Mouse (Mus musculus) neutrophil, adult 5-6 weeks (primary cell): ENCODE measurements around the gene Pou2f2. TPM values are rescaled to one million over a fixed set of nuclear protein-coding genes. Genes with fewer than 3 reads are reported as not detected.

ENCODE experiments used
- ATAC-seq: fragments of 151-379, 151-347 bp; 2 replicates; pipeline ENCODE4 v1.8.0; 2017; ENCODE audit warnings: mild to moderate bottlenecking, moderate TSS enrichment; ENCODE audit not compliant: insufficient number of reproducible peaks, poor library complexity, low FRiP score, severe bottlenecking; ENCODE audit errors: extremely low read depth
- total RNA-seq: library from RNA; stranded (forward); fragments of 200-1000 nt; gene quantifications from 2 replicates; pipeline ENCODE4 v1.2.3, GENCODE M21; 2017

Pou2f2 gene
- total RNA-seq, 1 experiment from 2014 or later = 53.1 TPM

GRCm38 (mm10) chr7:25112178-25112955, 67.2 kb downstream of the Pou2f2 start:
- peak; percentile 31; the same call in 1 of the 2 replicates for ATAC-seq

- no peak for ATAC-seq
Observed at GRCm38 (mm10) chr7:25110336-25110735, 69.2 kb downstream of the Pou2f2 start.

- ATAC-seq = no peak
Observed at GRCm38 (mm10) chr7:25109355-25109754, 70.2 kb downstream of the Pou2f2 start.

- ATAC-seq = no peak; the same call in 1 of the 2 replicates
Observed at GRCm38 (mm10) chr7:25106790-25107502, 72.6 kb downstream of the Pou2f2 start.

GRCm38 (mm10) chr7:25105411-25106160, 73.9 kb downstream of the Pou2f2 start:
- peak; percentile 89 for ATAC-seq

GRCm38 (mm10) chr7:25099581-25099980, 79.9 kb downstream of the Pou2f2 start:
- ATAC-seq = no peak

- no peak for ATAC-seq
Observed at GRCm38 (mm10) chr7:25098169-25098568, 81.4 kb downstream of the Pou2f2 start.

- no peak for ATAC-seq
Observed at GRCm38 (mm10) chr7:25089875-25090274, 89.7 kb downstream of the Pou2f2 start.

- ATAC-seq = no peak
Observed at GRCm38 (mm10) chr7:25088968-25089367, 90.6 kb downstream of the Pou2f2 start.

GRCm38 (mm10) chr7:25088531-25088930, 91.0 kb downstream of the Pou2f2 start:
- ATAC-seq = no peak

GRCm38 (mm10) chr7:25087972-25088371, 91.6 kb downstream of the Pou2f2 start:
- no peak for ATAC-seq

GRCm38 (mm10) chr7:25087256-25087912, 92.1 kb downstream of the Pou2f2 start:
- ATAC-seq = no peak

GRCm38 (mm10) chr7:25086656-25087055, 92.9 kb downstream of the Pou2f2 start:
- no peak for ATAC-seq

- ATAC-seq = 0 out of 2 replicates have a peak, but pooled peaks have one; percentile 23
Observed at GRCm38 (mm10) chr7:25084621-25085020, 94.9 kb downstream of the Pou2f2 start.

GRCm38 (mm10) chr7:25082510-25082909, 97.0 kb downstream of the Pou2f2 start:
- peak; percentile 63 for ATAC-seq

GRCm38 (mm10) chr7:25080431-25080830, 99.1 kb downstream of the Pou2f2 start:
- no peak for ATAC-seq

- ATAC-seq = no peak
Observed at GRCm38 (mm10) chr7:25079496-25080026, 100.0 kb downstream of the Pou2f2 start.

GRCm38 (mm10) chr7:25077414-25077755, 102.1 kb downstream of the Pou2f2 start:
- no peak for ATAC-seq
